Mouse (Mus musculus) left cerebral cortex, adult 2 months (tissue): ENCODE measurements around the gene Egf. TPM values are rescaled to one million over a fixed set of nuclear protein-coding genes. Genes with fewer than 3 reads are reported as not detected.

Experiments used
- DNase-seq, 2 experiments: peaks; one replicate each; pipeline ENCODE4 v3.0.0; 2021 to 2022; ENCODE audit warnings: low spot score in 2 of 2, mixed read lengths in 1 of 2; ENCODE audit errors: extremely low spot score in 1 of 2
- H3K27ac ChIP-seq: fragments of 200-600 bp; 2 replicates; pipeline ENCODE4 v1.8.1; 2022
- H3K4me3 ChIP-seq: fragments of 200-600 bp; 2 replicates; pipeline ENCODE4 v1.8.1; 2022
- CTCF ChIP-seq: fragments of 200-600 bp; IDR thresholded peaks from 2 replicates; pipeline ENCODE4 v1.8.1; 2022; ENCODE audit warnings: antibody characterized with exemption, mild to moderate bottlenecking, moderate library complexity
- intact Hi-C: fragments of 180-260 bp; cut with DNase I; formaldehyde crosslinking; loops from one replicate; pipeline ENCODE4 v1.15.1; 2025
- microRNA-seq, 2 experiments: library from miRNA; unstranded; fragments of <30 nt; microRNA quantifications; one replicate each; pipeline ENCODE4 v1.2.0; 2021
- total RNA-seq, 2 experiments: library from RNA; stranded (reverse); gene quantifications; 2 replicates each; pipeline ENCODE4 v1.2.3; 2021

Egf gene
- total RNA-seq, 2 experiments from 2014 or later: 1.3 to 1.5 TPM

DNA sequence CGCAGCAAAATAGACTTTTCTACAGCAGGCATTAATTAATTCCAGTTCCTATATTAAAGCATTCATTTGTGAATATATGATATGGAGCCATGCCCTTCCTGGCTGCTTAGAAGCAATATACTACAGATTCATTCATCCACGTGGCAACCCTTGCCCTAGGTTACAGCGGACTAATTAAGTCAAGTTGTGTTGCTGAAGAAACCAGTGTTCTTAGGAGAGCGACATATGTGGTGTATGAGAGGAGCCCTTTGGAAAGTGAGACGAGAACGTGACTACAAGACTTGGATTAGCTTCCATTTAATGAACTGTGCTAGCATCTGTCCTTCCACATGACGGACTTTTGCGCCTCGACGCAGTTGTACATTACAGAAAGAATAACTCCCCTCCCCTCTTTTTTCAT lies 107.8 kb downstream of the Egf start:
- no peak for TF ChIP-seq CTCF
- Histone ChIP-seq H3K4me3 (no peak overlapping the region), H3K27ac (no peak overlapping the region)
- intact Hi-C loops: no loop called here
- no peak for DNase-seq

DNA sequence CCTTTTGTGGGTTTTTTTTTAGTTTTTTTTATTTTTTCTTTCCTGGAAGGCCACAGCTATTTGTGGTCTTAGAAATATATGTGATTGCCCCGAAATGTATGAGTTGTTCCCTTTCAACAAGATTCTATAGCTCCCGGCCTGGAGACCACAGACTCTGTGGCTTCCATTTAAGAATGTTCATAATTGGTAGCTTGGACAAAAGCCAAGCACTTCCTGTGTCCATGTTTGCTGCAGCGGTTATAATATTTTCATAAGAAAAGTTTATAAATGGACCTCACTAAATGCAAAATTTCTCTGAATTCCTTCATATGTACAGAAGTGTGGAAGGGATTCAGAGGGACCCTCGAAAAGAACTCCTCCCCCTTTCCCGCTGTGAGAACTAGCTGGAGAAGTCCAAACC lies 108.3 kb downstream of the Egf start:
- no peak for TF ChIP-seq CTCF
- Histone ChIP-seq H3K4me3 (no peak overlapping the region), H3K27ac (no peak overlapping the region)
- no peak for DNase-seq
- intact Hi-C loops: no loop called here

DNA sequence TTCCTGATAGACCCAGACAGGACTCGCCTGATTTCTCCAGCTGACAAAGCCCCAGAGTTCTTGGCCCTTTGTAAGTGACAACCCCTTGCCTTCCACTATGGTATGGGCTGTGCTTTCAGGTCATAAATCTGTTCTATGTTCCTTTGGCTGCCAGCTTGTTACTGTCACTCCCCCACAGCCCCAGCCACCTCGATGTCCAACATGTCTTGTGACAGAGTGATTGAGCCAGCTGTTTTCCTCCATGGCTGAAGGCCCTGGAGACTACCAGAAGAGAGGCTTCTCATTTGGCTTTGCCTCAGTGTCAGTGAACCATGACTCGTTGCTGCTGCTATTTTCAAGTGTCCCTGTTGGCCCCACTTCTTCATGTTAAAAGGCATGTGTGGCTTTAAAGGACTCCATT lies 109.7 kb downstream of the Egf start:
- Histone ChIP-seq H3K27ac (no peak overlapping the region), H3K4me3 (no peak overlapping the region)
- intact Hi-C loops: no loop called here
- no peak for DNase-seq
- TF ChIP-seq CTCF: no peak

GRCm38 (mm10) chr3:129641621-129642020 lies 113.5 kb downstream of the Egf start:
- intact Hi-C loops: loop anchor here (5.0 kb wide), 1 partner anchor 49 kb away; no protein-coding TSS in a partner anchor
- no peak overlapping the region for H3K4me3 ChIP-seq
- peak; percentile 24 to 36 for DNase-seq
- TF ChIP-seq CTCF: no peak
- H3K27ac ChIP-seq: no peak overlapping the region

GRCm38 (mm10) chr3:129640211-129641000 lies 114.7 kb downstream of the Egf start:
- Histone ChIP-seq H3K4me3 (no peak overlapping the region), H3K27ac (peak overlapping the region; percentile 68; the same call in 1 of the 2 replicates)
- no peak for TF ChIP-seq CTCF
- intact Hi-C loops: loop anchor here (5.0 kb wide), 1 partner anchor 48 kb away; no protein-coding TSS in a partner anchor
- peak in 1 of 2 experiments; percentile 27 for DNase-seq

DNA sequence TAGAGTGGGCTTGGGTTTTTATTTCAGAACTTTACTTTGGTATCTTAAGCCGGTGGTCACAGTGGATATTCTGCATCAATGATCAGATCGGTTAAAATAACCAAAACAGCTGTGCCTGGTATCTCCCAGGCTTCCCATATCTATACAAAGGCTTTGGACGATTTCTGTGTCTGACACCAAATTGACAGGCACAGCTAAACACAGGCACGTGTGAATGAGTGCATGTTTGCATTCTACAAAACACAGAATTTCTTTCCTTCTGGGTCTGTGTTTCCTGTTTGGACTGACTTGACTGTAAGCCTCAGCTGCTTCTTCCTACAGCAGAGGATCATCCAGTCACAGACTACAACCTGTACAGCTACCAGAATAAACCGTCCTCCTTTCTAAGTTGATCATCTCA lies 115.4 kb downstream of the Egf start:
- DNase-seq: no peak
- TF ChIP-seq CTCF: no peak
- intact Hi-C loops: loop anchor here (5.0 kb wide), 1 partner anchor 47 kb away; no protein-coding TSS in a partner anchor
- peak overlapping the region; percentile 42; the same call in 1 of the 2 replicates for H3K27ac ChIP-seq
- no peak overlapping the region for H3K4me3 ChIP-seq

DNA sequence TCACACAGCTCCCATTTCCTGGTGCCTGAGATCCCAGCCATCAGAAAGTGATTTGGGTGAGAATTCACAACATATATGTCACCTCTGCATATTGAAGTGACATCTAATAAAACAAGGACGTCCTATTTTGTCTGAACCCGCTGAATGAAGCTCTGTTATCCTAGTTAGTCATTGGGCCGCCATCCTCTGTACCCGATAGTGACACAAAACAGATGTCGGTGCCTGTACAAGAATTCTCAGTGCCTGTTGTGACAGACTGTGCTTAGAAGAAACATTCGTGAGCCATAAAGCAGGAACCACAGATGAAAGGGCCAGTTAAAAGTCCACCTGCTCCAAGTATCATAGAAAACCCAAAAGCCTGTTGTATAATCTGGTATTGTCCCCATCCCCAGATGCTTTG lies 117.7 kb downstream of the Egf start:
- H3K27ac ChIP-seq: no peak overlapping the region
- intact Hi-C loops: no loop called here
- no peak for DNase-seq
- TF ChIP-seq CTCF: no peak
- H3K4me3 ChIP-seq: no peak overlapping the region

GRCm38 (mm10) chr3:129634260-129634901 lies 120.7 kb downstream of the Egf start:
- DNase-seq: peak; percentile 18 to 27
- H3K27ac ChIP-seq: no peak overlapping the region
- peak; percentile 65 for TF ChIP-seq CTCF
- H3K4me3 ChIP-seq: no peak overlapping the region
- intact Hi-C loops: loop anchor here (1.0 kb wide), 1 partner anchor 101 kb away; no protein-coding TSS in a partner anchor

DNA sequence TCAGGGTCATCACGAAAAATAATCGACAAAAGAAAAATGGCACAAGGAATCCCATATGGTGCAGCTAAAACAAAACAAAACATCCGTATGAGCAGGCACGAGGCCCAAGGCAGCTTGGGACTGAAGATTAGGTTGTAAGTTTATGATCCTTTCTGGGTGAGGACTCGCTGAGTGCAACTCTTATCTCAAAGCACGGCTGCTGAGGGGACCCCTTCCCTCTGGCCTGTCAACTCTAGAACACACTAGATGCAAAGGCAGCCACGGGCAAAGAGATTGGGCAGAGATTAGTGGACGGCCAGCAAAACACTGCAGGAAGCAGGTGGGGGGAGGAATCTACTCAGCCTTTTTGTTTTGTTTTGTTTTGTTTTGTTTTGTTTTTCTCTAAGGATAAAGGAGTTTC lies 121.6 kb downstream of the Egf start:
- intact Hi-C loops: no loop called here
- DNase-seq: no peak
- H3K27ac ChIP-seq: no peak overlapping the region
- TF ChIP-seq CTCF: no peak
- no peak overlapping the region for H3K4me3 ChIP-seq

GRCm38 (mm10) chr3:129631857-129632256 lies 123.3 kb downstream of the Egf start:
- no peak for TF ChIP-seq CTCF
- intact Hi-C loops: no loop called here
- no peak overlapping the region for H3K4me3 ChIP-seq
- no peak overlapping the region for H3K27ac ChIP-seq
- DNase-seq: no peak

- intact Hi-C loops: no loop called here
- Histone ChIP-seq H3K27ac (no peak overlapping the region), H3K4me3 (no peak overlapping the region)
- no peak for TF ChIP-seq CTCF
- DNase-seq: no peak
Measured at GRCm38 (mm10) chr3:129631018-129631417, 124.1 kb downstream of the Egf start.

Small RNA genes within 50 kb of the gene (microRNA-seq; reads per million reads assigned to microRNA genes)
- gene Gm24515: 0 reads per million in 2 experiments

Other genes with a start within 250 kb of the Egf start
- 10 to 100 TPM; 27.5 to 29.3 TPM for gene Elovl6, start 223.0 kb downstream of the Egf start, total RNA-seq
- under 1 TPM in 1 of 2 experiments, not detected in 1; 0.14 TPM for gene Lrit3, start 48.7 kb upstream of the Egf start, total RNA-seq
- under 1 TPM; 0.57 to 0.96 TPM for gene Rrh, start 67.3 kb upstream of the Egf start, total RNA-seq
- 10 to 100 TPM; 49.9 to 55.7 TPM for gene Gar1, start 76.1 kb upstream of the Egf start, total RNA-seq
- not detected for gene Cfi, start 80.6 kb upstream of the Egf start, total RNA-seq
- 10 to 100 TPM; 17.6 to 17.9 TPM for gene Pla2g12a, start 123.3 kb upstream of the Egf start, total RNA-seq
- gene Casp6, start 146.1 kb upstream of the Egf start, total RNA-seq: 1 to 10 TPM; 4.3 to 6.6 TPM
- gene Mcub, start 214.9 kb upstream of the Egf start, total RNA-seq: 1 to 10 TPM; 1.2 to 1.4 TPM